Mouse (Mus musculus) bone marrow, adult 2 months (tissue): Measurements from ENCODE around the gene Cttnbp2.

Experiments
- CTCF ChIP-seq: fragments of 200-500 bp; IDR thresholded peaks from 2 replicates; pipeline ENCODE4 v1.5.1; 2011; ENCODE audit warnings: low read length, control low read depth; ENCODE audit not compliant: control insufficient read depth, insufficient read depth
- POLR2A ChIP-seq: fragments of 200-500 bp; IDR thresholded peaks from 2 replicates; pipeline ENCODE4 v1.6.1; 2011; ENCODE audit warnings: low read depth, mild to moderate bottlenecking, control low read depth, low read length, borderline replicate concordance; ENCODE audit not compliant: control insufficient read depth

- TF ChIP-seq CTCF (no peak), POLR2A (no peak)
Observed at GRCm38 (mm10) chr6:18420660-18421059, 94.0 kb downstream of the Cttnbp2 start.
